Mouse (Mus musculus): ENCODE results near the gene Ankrd49.

Ankrd49 gene

DNA sequence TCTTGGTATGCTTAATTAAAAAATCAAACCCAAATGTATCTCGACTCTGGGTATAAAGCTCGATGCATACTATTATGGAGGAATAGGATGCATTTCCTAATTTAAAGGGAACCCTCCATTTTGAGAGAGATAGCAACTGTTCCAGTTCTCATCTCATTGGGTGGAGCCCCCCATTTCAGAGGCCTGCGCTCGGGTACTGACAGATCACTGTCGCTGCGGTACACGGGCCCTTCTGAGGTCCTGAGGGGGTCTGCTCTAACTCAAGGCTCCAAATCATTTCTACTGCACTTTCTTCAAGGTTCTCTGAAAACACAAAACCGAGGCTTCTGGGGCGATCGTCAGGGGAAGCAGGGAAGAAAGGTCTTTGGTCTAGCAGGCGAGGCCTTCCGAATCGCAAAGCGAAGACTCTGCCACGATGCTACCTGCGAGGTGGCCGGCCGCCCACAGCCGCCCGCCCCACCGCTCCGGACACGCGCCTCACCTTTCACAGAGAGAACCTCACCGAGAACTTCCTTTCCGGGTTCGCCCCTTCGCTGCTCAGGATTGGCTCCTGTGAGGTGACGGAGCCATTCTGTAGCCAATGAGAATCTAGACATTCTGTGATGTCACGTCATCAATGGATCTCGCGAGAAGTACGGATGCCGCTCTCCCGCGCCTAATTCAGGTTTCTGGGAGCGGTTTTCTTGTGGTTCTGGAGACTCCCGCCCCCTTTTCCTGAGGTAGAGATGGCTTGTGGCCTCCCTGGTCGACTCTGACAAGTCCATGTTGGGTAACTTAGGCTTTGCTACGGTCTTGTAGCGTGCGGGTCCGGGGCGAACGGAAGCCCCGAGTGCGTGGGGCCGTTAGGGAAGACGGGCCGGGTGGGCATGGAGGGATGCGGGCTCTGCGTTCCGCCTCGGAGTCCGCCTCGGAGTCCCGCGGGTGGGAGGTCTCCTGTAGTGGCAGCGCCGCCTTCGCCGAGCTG lies at the start of gene Ankrd49, which contains the start of gene Mre11a:
Gene Ankrd49 (minus strand): TSS at position 818 of the 964 bp plus-strand sequence.
Gene Mre11a (plus strand): TSS at position 616 of the 964 bp plus-strand sequence.
- TF ChIP-seq NANOG (IDR thresholded peaks at IDR 0.05; ENCODE audit: borderline replicate concordance, low read length) = no peak
- Histone ChIP-seq H3K4me3 (replicated peaks; ENCODE audit: low read length) (peak within 1 kb of the TSS; percentile 93), H3K9me3 (ENCODE audit: low read length) (no peaks in the 10 kb centered on the region), H3K27me3 (ENCODE audit: insufficient read depth, low read length) (no peaks in the 10 kb centered on the region), H3K4me1 (replicated peaks; ENCODE audit: low read depth, low read length) (peaks cover 35% of the 10 kb centered on the region), H3K36me3 (ENCODE audit: insufficient read depth, low read length) (peaks cover 70% of the 10 kb centered on the region)

DNA sequence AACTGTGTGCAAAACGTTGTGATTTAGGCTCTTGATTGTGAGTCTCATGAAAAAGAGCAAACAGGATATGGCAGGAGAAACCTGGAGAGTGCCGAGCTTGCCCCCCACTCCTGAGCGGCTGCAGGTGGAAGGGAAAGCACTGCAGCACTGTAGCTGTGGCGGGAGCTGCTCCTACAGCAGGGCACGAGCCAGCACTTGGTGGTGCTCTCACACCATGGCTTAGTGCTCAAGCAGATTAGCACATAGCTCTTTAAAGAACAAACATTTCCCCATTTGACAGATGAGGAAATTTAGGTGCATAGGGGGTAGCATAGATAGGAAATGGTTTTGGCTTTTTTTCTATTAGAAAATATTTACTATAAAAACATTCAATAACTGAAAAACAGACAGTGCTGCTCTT lies 47.4 kb upstream of the Ankrd49 start:
- Histone ChIP-seq H3K4me1 (replicated peaks; ENCODE audit: low read depth, low read length) (no peaks in the 10 kb centered on the region), H3K27me3 (ENCODE audit: insufficient read depth, low read length) (no peaks in the 10 kb centered on the region), H3K9me3 (ENCODE audit: low read length) (no peaks in the 10 kb centered on the region), H3K4me3 (replicated peaks; ENCODE audit: low read length) (no peak overlapping the region), H3K36me3 (ENCODE audit: insufficient read depth, low read length) (peaks cover 92% of the 10 kb centered on the region)
- TF ChIP-seq CTCF (conservative IDR thresholded peaks at IDR 0.05; ENCODE audit: low read length) = no peak
- TF ChIP-seq POU5F1 (IDR thresholded peaks at IDR 0.05; ENCODE audit: borderline replicate concordance, low read length) = no peak
- no peak for TF ChIP-seq NANOG (IDR thresholded peaks at IDR 0.05; ENCODE audit: borderline replicate concordance, low read length)

DNA sequence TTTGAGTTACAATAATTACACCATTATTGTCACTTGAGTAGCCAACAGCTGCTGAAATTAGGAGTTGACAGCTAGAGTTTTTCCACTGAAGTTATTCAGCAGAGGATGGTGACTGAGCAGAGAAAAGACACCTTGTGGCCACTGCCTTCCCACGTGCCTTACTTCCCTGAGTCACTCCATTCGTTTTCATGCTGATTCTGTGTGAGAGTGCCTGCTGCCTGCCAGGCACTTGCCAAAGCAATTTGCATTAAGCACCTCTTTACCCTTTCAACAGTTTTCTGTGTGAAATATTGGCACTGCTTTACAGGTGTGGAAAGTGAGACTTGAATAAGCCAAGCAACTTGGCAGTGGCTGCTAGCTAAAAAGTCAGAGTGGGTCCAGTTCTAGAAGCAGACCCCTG lies 43.2 kb upstream of the Ankrd49 start:
- Histone ChIP-seq H3K27me3 (ENCODE audit: insufficient read depth, low read length) (no peaks in the 10 kb centered on the region), H3K36me3 (ENCODE audit: insufficient read depth, low read length) (peaks cover 89% of the 10 kb centered on the region), H3K4me1 (replicated peaks; ENCODE audit: low read depth, low read length) (peaks cover 10% of the 10 kb centered on the region), H3K4me3 (replicated peaks; ENCODE audit: low read length) (no peak overlapping the region), H3K9me3 (ENCODE audit: low read length) (no peaks in the 10 kb centered on the region)
- TF ChIP-seq CTCF (conservative IDR thresholded peaks at IDR 0.05; ENCODE audit: low read length) (no peak), NANOG (IDR thresholded peaks at IDR 0.05; ENCODE audit: borderline replicate concordance, low read length) (no peak)

DNA sequence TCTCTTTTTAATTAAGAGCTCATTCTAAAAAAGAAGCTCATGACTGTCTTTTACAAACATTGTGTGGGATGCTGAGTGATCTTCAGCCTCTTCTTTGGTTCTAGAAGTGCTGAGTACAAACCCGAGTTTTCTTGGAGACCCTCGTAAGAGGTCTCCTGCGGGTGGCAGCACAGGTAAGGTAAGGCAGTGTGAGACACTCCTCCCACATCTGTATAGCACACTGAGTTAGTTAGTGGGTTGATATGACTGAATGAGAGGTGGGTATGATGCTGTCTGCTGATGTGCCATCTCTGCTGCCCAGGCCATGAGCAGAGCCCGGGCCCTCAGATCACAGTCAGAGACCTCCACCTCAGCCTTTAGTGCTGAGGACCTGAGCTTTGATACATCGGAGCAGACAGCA lies 40.2 kb upstream of the Ankrd49 start:
- peaks cover 89% of the 10 kb centered on the region for H3K36me3 ChIP-seq (ENCODE audit: insufficient read depth, low read length)

DNA sequence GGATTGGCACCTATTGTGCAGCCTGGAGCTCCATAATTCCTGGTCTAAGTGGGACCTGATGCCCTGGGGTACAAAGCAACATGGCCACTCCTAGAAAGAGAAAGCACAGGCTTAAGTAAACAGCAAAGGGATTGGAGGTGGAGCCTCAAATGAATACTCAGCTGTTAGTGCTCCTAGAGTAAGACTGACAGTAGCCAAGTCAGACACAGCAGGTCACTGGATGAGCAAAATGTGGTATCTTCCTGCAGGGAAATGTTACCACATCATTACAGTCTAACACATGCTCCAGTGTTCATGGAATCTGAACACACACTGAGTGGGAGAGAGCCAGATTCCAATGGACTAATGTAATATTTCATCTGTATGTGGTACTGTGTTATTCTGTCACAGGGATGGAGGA lies 36.7 kb upstream of the Ankrd49 start:
- Histone ChIP-seq H3K36me3 (ENCODE audit: insufficient read depth, low read length) (peaks cover 93% of the 10 kb centered on the region), H3K27me3 (ENCODE audit: insufficient read depth, low read length) (no peaks in the 10 kb centered on the region), H3K4me1 (replicated peaks; ENCODE audit: low read depth, low read length) (peaks cover 10% of the 10 kb centered on the region), H3K9me3 (ENCODE audit: low read length) (no peaks in the 10 kb centered on the region), H3K4me3 (replicated peaks; ENCODE audit: low read length) (no peak overlapping the region)
- TF ChIP-seq CTCF (conservative IDR thresholded peaks at IDR 0.05; ENCODE audit: low read length) = no peak
- TF ChIP-seq NANOG (IDR thresholded peaks at IDR 0.05; ENCODE audit: borderline replicate concordance, low read length) = no peak
- no peak for TF ChIP-seq POU5F1 (IDR thresholded peaks at IDR 0.05; ENCODE audit: borderline replicate concordance, low read length)

More for the DNA sequence above, 40.2 kb upstream of the Ankrd49 start:
- TF ChIP-seq CTCF (conservative IDR thresholded peaks at IDR 0.05; ENCODE audit: low read length) (no peak), POU5F1 (IDR thresholded peaks at IDR 0.05; ENCODE audit: borderline replicate concordance, low read length) (no peak), NANOG (IDR thresholded peaks at IDR 0.05; ENCODE audit: borderline replicate concordance, low read length) (no peak)
- Histone ChIP-seq H3K9me3 (ENCODE audit: low read length) (no peaks in the 10 kb centered on the region), H3K4me3 (replicated peaks; ENCODE audit: low read length) (no peak overlapping the region), H3K4me1 (replicated peaks; ENCODE audit: low read depth, low read length) (peaks cover 10% of the 10 kb centered on the region), H3K27me3 (ENCODE audit: insufficient read depth, low read length) (no peaks in the 10 kb centered on the region)

DNA sequence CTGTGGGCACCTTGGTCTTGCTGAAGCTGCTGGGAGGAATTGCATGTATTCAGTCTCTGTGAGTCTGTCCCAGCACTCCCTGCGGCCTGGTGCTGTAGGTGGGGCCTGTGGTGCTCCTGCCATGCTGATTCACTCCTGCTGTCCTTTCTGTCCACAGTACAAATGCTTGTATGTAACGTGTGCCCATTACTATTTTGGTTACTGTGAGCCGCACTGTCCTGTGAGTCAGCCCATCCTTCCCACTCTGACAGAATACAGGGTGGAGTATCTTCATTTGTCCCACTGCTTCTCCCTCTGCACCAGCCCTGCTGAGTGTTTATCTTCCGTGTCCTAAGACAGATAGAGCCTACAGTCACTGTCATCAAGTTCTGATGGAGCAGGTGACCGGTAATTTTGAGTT lies 25.5 kb upstream of the Ankrd49 start:
- no peaks in the 10 kb centered on the region for H3K27me3 ChIP-seq (ENCODE audit: insufficient read depth, low read length)
- peaks cover 8% of the 10 kb centered on the region; the same call in 1 of the 2 replicates for H3K4me1 ChIP-seq (replicated peaks; ENCODE audit: low read depth, low read length)
- H3K4me3 ChIP-seq (replicated peaks; ENCODE audit: low read length) = no peak overlapping the region
- TF ChIP-seq NANOG (IDR thresholded peaks at IDR 0.05; ENCODE audit: borderline replicate concordance, low read length) = no peak
- no peak for TF ChIP-seq POU5F1 (IDR thresholded peaks at IDR 0.05; ENCODE audit: borderline replicate concordance, low read length)
- no peak for TF ChIP-seq CTCF (conservative IDR thresholded peaks at IDR 0.05; ENCODE audit: low read length)
- no peaks in the 10 kb centered on the region for H3K9me3 ChIP-seq (ENCODE audit: low read length)
- peaks cover 95% of the 10 kb centered on the region for H3K36me3 ChIP-seq (ENCODE audit: insufficient read depth, low read length)

DNA sequence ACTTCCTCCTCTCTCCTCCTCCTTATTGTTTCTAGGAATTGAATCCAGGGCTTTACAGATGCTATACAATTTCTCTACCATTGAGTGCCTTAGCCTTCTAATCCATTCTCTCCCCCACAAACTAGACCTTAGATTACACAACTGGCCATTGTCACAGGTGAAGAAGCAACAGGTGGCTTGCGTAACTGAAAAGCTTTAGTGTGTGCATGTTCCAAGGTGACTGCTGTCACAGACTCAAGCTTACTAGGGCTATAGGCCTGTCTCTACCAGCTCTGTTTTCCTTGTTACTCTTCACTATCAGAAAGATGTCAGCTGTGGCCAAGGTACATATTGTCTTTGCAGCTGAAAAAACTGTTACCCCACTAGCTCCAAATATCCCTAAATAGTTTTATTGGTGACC lies 22.1 kb upstream of the Ankrd49 start:
- Histone ChIP-seq H3K36me3 (ENCODE audit: insufficient read depth, low read length) (peaks cover 96% of the 10 kb centered on the region), H3K4me3 (replicated peaks; ENCODE audit: low read length) (no peak overlapping the region), H3K9me3 (ENCODE audit: low read length) (no peaks in the 10 kb centered on the region), H3K4me1 (replicated peaks; ENCODE audit: low read depth, low read length) (peaks cover 8% of the 10 kb centered on the region; the same call in 1 of the 2 replicates), H3K27me3 (ENCODE audit: insufficient read depth, low read length) (no peaks in the 10 kb centered on the region)
- TF ChIP-seq CTCF (conservative IDR thresholded peaks at IDR 0.05; ENCODE audit: low read length) = no peak
- TF ChIP-seq POU5F1 (IDR thresholded peaks at IDR 0.05; ENCODE audit: borderline replicate concordance, low read length) = no peak

DNA sequence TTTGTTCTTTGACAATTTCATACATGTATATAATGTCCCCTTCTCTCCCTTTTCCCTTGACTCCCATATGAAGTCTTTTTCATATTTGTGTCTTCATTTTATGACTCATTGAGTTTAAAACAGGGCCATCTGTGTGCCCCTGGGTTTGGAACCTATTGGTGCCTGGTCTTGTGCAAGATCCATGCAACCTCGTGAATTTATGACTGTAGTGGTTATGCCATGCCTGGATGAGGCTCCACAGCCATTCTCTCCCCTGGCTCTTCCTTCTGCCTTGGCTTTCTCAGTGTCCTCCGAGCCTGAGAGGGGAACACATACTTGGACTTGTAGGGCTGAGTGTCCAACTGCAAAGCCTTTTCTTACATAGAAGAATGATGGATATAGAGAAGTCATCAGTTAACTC lies 21.1 kb upstream of the Ankrd49 start:
- TF ChIP-seq POU5F1 (IDR thresholded peaks at IDR 0.05; ENCODE audit: borderline replicate concordance, low read length) = no peak
- TF ChIP-seq NANOG (IDR thresholded peaks at IDR 0.05; ENCODE audit: borderline replicate concordance, low read length) = no peak
- Histone ChIP-seq H3K4me3 (replicated peaks; ENCODE audit: low read length) (no peak overlapping the region), H3K9me3 (ENCODE audit: low read length) (no peaks in the 10 kb centered on the region)

More for the DNA sequence above, 21.1 kb upstream of the Ankrd49 start:
- peaks cover 8% of the 10 kb centered on the region; the same call in 1 of the 2 replicates for H3K4me1 ChIP-seq (replicated peaks; ENCODE audit: low read depth, low read length)
- peaks cover 96% of the 10 kb centered on the region for H3K36me3 ChIP-seq (ENCODE audit: insufficient read depth, low read length)
- H3K27me3 ChIP-seq (ENCODE audit: insufficient read depth, low read length) = no peaks in the 10 kb centered on the region
